Mouse (Mus musculus) left cerebral cortex, adult 18-20 months (tissue): ENCODE data around the gene C77080. TPM values are rescaled to one million over a fixed set of nuclear protein-coding genes. Genes with fewer than 3 reads are reported as not detected.

Experiments used
- DNase-seq, 2 experiments: peaks; one replicate each; pipeline ENCODE4 v3.0.0; 2021 to 2022; ENCODE audit warnings: low spot score in 2 of 2, mixed read lengths in 1 of 2
- total RNA-seq, 2 experiments: library from RNA; stranded (reverse); gene quantifications; 2 replicates each; pipeline ENCODE4 v1.2.3; 2021

C77080 gene
- total RNA-seq, 2 experiments from 2014 or later, result 23.1 to 24.0 TPM

- no peak for DNase-seq
These were observed 11.0 kb upstream of the C77080 start for GRCm38 (mm10) chr4:129271991-129272755.

GRCm38 (mm10) chr4:129268698-129269097 is 7.5 kb upstream of the C77080 start:
- DNase-seq, result no peak

- no peak for DNase-seq
These were observed 5.6 kb upstream of the C77080 start for GRCm38 (mm10) chr4:129266821-129267220.

- no peak for DNase-seq
These were observed 5.0 kb upstream of the C77080 start for GRCm38 (mm10) chr4:129266191-129266590.

GRCm38 (mm10) chr4:129263225-129264021 is 2.2 kb upstream of the C77080 start:
- peak; percentile 65 to 71 for DNase-seq

GRCm38 (mm10) chr4:129260678-129261077 is 526 bp downstream of the C77080 start:
- no peak for DNase-seq

GRCm38 (mm10) chr4:129259101-129259500 is 2.1 kb downstream of the C77080 start:
- no peak for DNase-seq

GRCm38 (mm10) chr4:129256450-129257380 is 4.5 kb downstream of the C77080 start:
- peak in 1 of 2 experiments; percentile 23 for DNase-seq

GRCm38 (mm10) chr4:129254571-129254970 is 6.6 kb downstream of the C77080 start:
- no peak for DNase-seq

GRCm38 (mm10) chr4:129252492-129252891 is 8.7 kb downstream of the C77080 start:
- no peak for DNase-seq

- no peak for DNase-seq
These were observed 9.6 kb downstream of the C77080 start for GRCm38 (mm10) chr4:129251482-129252125.

GRCm38 (mm10) chr4:129250759-129251481 is 10.3 kb downstream of the C77080 start:
- no peak for DNase-seq

- no peak for DNase-seq
These were observed 11.9 kb downstream of the C77080 start for GRCm38 (mm10) chr4:129249288-129249687.

- no peak for DNase-seq
These were observed 12.9 kb downstream of the C77080 start for GRCm38 (mm10) chr4:129248243-129248767.

GRCm38 (mm10) chr4:129247381-129248242 is 13.6 kb downstream of the C77080 start:
- DNase-seq, result no peak

GRCm38 (mm10) chr4:129246360-129247301 is 14.6 kb downstream of the C77080 start:
- DNase-seq, result no peak

GRCm38 (mm10) chr4:129244802-129245201 is 16.4 kb downstream of the C77080 start:
- no peak for DNase-seq

- no peak for DNase-seq
These were observed 18.4 kb downstream of the C77080 start for GRCm38 (mm10) chr4:129242761-129243160.
